In genomic region chr7:25376556-25376955, GRCm38 (mm10) we compare ENCODE assay signal across 7 mouse cellular contexts. TPM values are rescaled to one million over a fixed set of nuclear protein-coding genes. Genes with fewer than 3 reads are reported as not detected.
DNase-seq lines count a peak whose midpoint lies in the region; ATAC-seq lines count a peak whose summit lies in the region.

No protein-coding gene starts in this region.

- peaks cover 19% of the 10 kb centered on the region for H3K4me1 ChIP-seq in intestine, embryonic 16.5 days (ENCODE audit: control insufficient read depth, insufficient read depth, low read length)

- intact Hi-C loops in gastrocnemius, postnatal 14 days (cut with DNase I; ENCODE audit: low total_unique reads), result no loop called here
- intact Hi-C loops in left cerebral cortex, postnatal 10 days (cut with DNase I), result loop anchor here (5.0 kb wide), 1 partner anchor 59 kb away; the partner anchor contains the start of gene Megf8

- peak; percentile 77 for ATAC-seq in intestine, embryonic 16.5 days
- ATAC-seq in megakaryocyte-erythroid progenitor cell, adult 5-6 weeks (replicated peaks; ENCODE audit: low FRiP score, low TSS enrichment, poor library complexity, severe bottlenecking), result peak; percentile 56

- H3K36me3 ChIP-seq in intestine, embryonic 16.5 days (ENCODE audit: control insufficient read depth, insufficient read depth, low read length), result no peaks in the 10 kb centered on the region

- no peaks in the 10 kb centered on the region for H3K9me3 ChIP-seq in intestine, embryonic 16.5 days (ENCODE audit: control insufficient read depth, low read length)

- DNase-seq in adrenal gland, postnatal 36 days, result peak; percentile 90 to 91
- peak; percentile 84 for DNase-seq in embryo, embryonic 10.5 days (ENCODE audit: low spot score)
- DNase-seq in gastrocnemius, postnatal 14 days, result peak; percentile 72
- peak; percentile 89 to 90 for DNase-seq in left cerebral cortex, postnatal 10 days (ENCODE audit: extremely low spot score in 1 of 2, low spot score in 2 of 2)
- DNase-seq in skeletal muscle tissue, adult 2 months (ENCODE audit: low read depth, low spot score), result peak; percentile 80

- H3K4me2 ChIP-seq in intestine, embryonic 16.5 days (ENCODE audit: low read depth, low read length), result peak overlapping the region; percentile 59

- peak overlapping the region; percentile 55; the same call in 1 of the 2 replicates for H3K9ac ChIP-seq in intestine, embryonic 16.5 days (ENCODE audit: low read depth, low read length)

- H3K27ac ChIP-seq in intestine, embryonic 16.5 days (ENCODE audit: low read length), result no peak overlapping the region

- WGBS in intestine, embryonic 16.5 days, result 4% methylated on average over 17 of the region's 17 CpGs

- no peaks in the 10 kb centered on the region for H3K27me3 ChIP-seq in intestine, embryonic 16.5 days (replicated peaks; ENCODE audit: control insufficient read depth, insufficient read depth, low read length)

- H3K4me3 ChIP-seq in intestine, embryonic 16.5 days (ENCODE audit: low read length), result peak overlapping the region; percentile 41

RNA-seq across cellular contexts. Expression of gene Cnfn, which starts 7.0 kb away (rescaled TPM):
- total RNA-seq in adrenal gland, postnatal 36 days (2021), result not detected
- not detected for total RNA-seq in gastrocnemius, postnatal 14 days (2021)
- polyA plus RNA-seq in intestine, embryonic 16.5 days (2015; fragmentation: Nextera tagmentation; extraction: Ambion mirVana), result 0.69 and 1.1 TPM in 2 replicates
- total RNA-seq in left cerebral cortex, postnatal 10 days (2021), result not detected
- not detected in 2 replicates for total RNA-seq in megakaryocyte-erythroid progenitor cell, adult 5-6 weeks (2014; fragmentation: Nextera tagmentation)
- not detected in 2 replicates for total RNA-seq in megakaryocyte-erythroid progenitor cell, adult 5-6 weeks (2017)

RNA-seq across cellular contexts. Expression of gene Lipe, which starts 22.0 kb away (rescaled TPM):
- 100 to 1,000 TPM; 342 to 355 TPM for total RNA-seq in adrenal gland, postnatal 36 days (2021)
- total RNA-seq in gastrocnemius, postnatal 14 days (2021), result 10 to 100 TPM; 11.4 to 18.8 TPM
- 9.1 and 11.8 TPM in 2 replicates for polyA plus RNA-seq in intestine, embryonic 16.5 days (2015; fragmentation: Nextera tagmentation; extraction: Ambion mirVana)
- total RNA-seq in left cerebral cortex, postnatal 10 days (2021), result 1 to 10 TPM; 6.9 to 7.8 TPM
- total RNA-seq in megakaryocyte-erythroid progenitor cell, adult 5-6 weeks (2014; fragmentation: Nextera tagmentation), result 7.1 and 12.6 TPM in 2 replicates
- total RNA-seq in megakaryocyte-erythroid progenitor cell, adult 5-6 weeks (2017), result 4.5 and 6.4 TPM in 2 replicates

RNA-seq across cellular contexts. Expression of gene Cxcl17, which starts 36.1 kb away (rescaled TPM):
- not detected for total RNA-seq in adrenal gland, postnatal 36 days (2021)
- total RNA-seq in gastrocnemius, postnatal 14 days (2021), result not detected
- polyA plus RNA-seq in intestine, embryonic 16.5 days (2015; fragmentation: Nextera tagmentation; extraction: Ambion mirVana), result 0.18 and 0.43 TPM in 2 replicates
- total RNA-seq in left cerebral cortex, postnatal 10 days (2021), result not detected
- total RNA-seq in megakaryocyte-erythroid progenitor cell, adult 5-6 weeks (2014; fragmentation: Nextera tagmentation), result not detected in 2 replicates
- total RNA-seq in megakaryocyte-erythroid progenitor cell, adult 5-6 weeks (2017), result not detected in 2 replicates

RNA-seq across cellular contexts. Expression of gene Megf8, which starts 59.6 kb away (rescaled TPM):
- total RNA-seq in adrenal gland, postnatal 36 days (2021), result 10 to 100 TPM; 43.7 to 51.3 TPM
- 10 to 100 TPM; 18.5 to 19.7 TPM for total RNA-seq in gastrocnemius, postnatal 14 days (2021)
- 6.8 and 7.1 TPM in 2 replicates for polyA plus RNA-seq in intestine, embryonic 16.5 days (2015; fragmentation: Nextera tagmentation; extraction: Ambion mirVana)
- 10 to 100 TPM; 90.4 to 91.8 TPM for total RNA-seq in left cerebral cortex, postnatal 10 days (2021)
- 2.5 and 2.6 TPM in 2 replicates for total RNA-seq in megakaryocyte-erythroid progenitor cell, adult 5-6 weeks (2014; fragmentation: Nextera tagmentation)
- total RNA-seq in megakaryocyte-erythroid progenitor cell, adult 5-6 weeks (2017), result 2.4 and 2.7 TPM in 2 replicates

Comparison
In these comparisons a context has a peak if more than half of its experiments do, and no peak if none do; other contexts are left out.
1. RNA of gene Lipe, which starts 22.0 kb away (total RNA-seq): 342 to 355 TPM in adrenal gland, postnatal 36 days; 11.4 to 18.8 TPM in gastrocnemius, postnatal 14 days, 6.9 to 7.8 TPM in left cerebral cortex, postnatal 10 days and 4.5 to 12.6 TPM in megakaryocyte-erythroid progenitor cell, adult 5-6 weeks; every median in the first group is over 10 times any median in the second.
2. Peak in every context shown above with its lines, with median percentiles within 50 percentile points of each other: DNase-seq.